Mouse (Mus musculus): ENCODE measurements around the gene Trappc5.

DNA sequence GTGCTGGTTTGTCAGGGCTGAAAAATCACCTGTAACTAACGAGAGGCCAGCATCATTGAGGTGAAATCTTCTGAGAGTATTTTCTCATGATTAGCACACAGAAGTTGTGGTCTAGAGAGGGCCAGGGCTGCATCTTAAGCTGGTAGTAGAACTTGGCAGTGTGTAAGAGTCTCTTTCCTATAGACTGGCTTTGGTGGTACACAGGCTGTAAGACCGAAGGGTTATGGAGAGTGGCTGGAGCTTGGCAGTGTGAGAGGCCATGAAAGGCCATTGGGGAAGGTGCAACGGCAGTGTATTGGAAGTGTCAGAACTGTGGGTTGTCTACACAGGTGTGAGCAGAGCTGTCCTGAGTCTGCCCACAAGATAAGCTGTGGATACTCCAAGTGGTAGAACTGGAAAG, 34.2 kb downstream of the Trappc5 start:
- no peak for TF ChIP-seq POLR2A (IDR thresholded peaks at IDR 0.05; ENCODE audit: insufficient read length, low read depth)
- no peak for TF ChIP-seq USF1 (IDR thresholded peaks at IDR 0.05; ENCODE audit: low read depth)
- TF ChIP-seq MYOD1 (IDR thresholded peaks at IDR 0.05; ENCODE audit: control insufficient read depth in 1 of 3, insufficient read length in 2 of 3, low read depth in 2 of 3) = no peak
- TF ChIP-seq MYOG (IDR thresholded peaks at IDR 0.05; ENCODE audit: control insufficient read depth in 1 of 3, insufficient read depth in 1 of 3, insufficient read length in 2 of 3, low read depth in 2 of 3) = no peak
- TF ChIP-seq POLR2AphosphoS2 (IDR thresholded peaks at IDR 0.05; ENCODE audit: insufficient read length, low read depth) = no peak
- no peak for TF ChIP-seq TCF12 (IDR thresholded peaks at IDR 0.05; ENCODE audit: insufficient read depth, poor library complexity, severe bottlenecking)
- TF ChIP-seq MAX (IDR thresholded peaks at IDR 0.05; ENCODE audit: low read depth) = no peak
- no peak for TF ChIP-seq TCF3 (IDR thresholded peaks at IDR 0.05; ENCODE audit: insufficient read length, low read depth)
